Mouse (Mus musculus) ES-Bruce4 (cell line): Measurements from ENCODE around the gene Rbbp6.

Experiments
- CTCF ChIP-seq: IDR thresholded peaks from one replicate; pipeline ENCODE4 v1.8.1; 2011; ENCODE audit warnings: low read depth, low read length
- EP300 ChIP-seq: IDR thresholded peaks from 2 replicates; pipeline ENCODE4 v1.6.1; 2011; ENCODE audit warnings: low read depth, low read length; ENCODE audit not compliant: insufficient read depth
- POLR2A ChIP-seq: IDR thresholded peaks from one replicate; pipeline ENCODE4 v1.8.1; 2011; ENCODE audit warnings: low read length; ENCODE audit not compliant: insufficient read depth

DNA sequence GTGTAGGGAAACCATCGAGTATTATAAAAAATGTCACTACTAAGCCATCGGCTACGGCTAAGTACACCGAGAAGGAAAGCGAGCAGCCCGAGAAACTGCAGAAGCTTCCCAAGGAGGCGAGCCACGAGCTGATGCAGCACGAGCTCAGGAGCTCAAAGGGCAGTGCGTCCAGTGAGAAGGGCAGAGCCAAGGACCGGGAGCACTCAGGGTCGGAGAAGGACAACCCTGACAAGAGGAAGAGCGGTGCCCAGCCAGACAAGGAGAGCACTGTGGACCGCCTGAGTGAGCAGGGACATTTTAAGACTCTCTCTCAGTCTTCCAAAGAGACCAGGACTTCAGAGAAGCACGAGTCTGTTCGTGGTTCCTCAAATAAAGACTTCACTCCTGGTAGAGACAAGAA is 35.3 kb downstream of the Rbbp6 start:
- TF ChIP-seq CTCF (no peak), POLR2A (no peak), EP300 (no peak)
